Mouse (Mus musculus) lung, adult 2 months (tissue): ENCODE results near the gene Zzz3. TPM values are rescaled to one million over a fixed set of nuclear protein-coding genes. Genes with fewer than 3 reads are reported as not detected.

Experiments
- DNase-seq: peaks from one replicate; pipeline ENCODE4 v3.0.0; 2022
- H3K4me1 ChIP-seq: fragments of 200-500 bp; 2 replicates; pipeline ENCODE4 v1.6.1; 2011; ENCODE audit warnings: low read length; ENCODE audit not compliant: control insufficient read depth, insufficient read depth
- H3K4me3 ChIP-seq: fragments of 200-500 bp; replicated peaks from 2 replicates; pipeline ENCODE3; 2011; ENCODE audit warnings: low read depth, mild to moderate bottlenecking, control low read depth, low read length; ENCODE audit errors: extremely low read depth
- CTCF ChIP-seq: fragments of 200-500 bp; IDR thresholded peaks from 2 replicates; pipeline ENCODE4 v1.5.1; 2011; ENCODE audit warnings: mild to moderate bottlenecking, low read length, control low read depth; ENCODE audit not compliant: insufficient read depth
- POLR2A ChIP-seq: fragments of 200-500 bp; IDR thresholded peaks from 2 replicates; pipeline ENCODE4 v1.6.1; 2011; ENCODE audit warnings: low read depth, mild to moderate bottlenecking, control low read depth, low read length, borderline replicate concordance; ENCODE audit errors: extremely low read depth
- WGBS: fragments of 180-500 bp; shearing (Covaris S2); methylation state at CpG from one replicate; pipeline ENCODE4 v1.1.7; 2018; 5-methylcytosine and 5-hydroxymethylcytosine counted together
- polyA plus RNA-seq: library from polyadenylated mRNA; depleted of rRNA; stranded (reverse); fragments of >200 nt; gene quantifications from 2 replicates; pipeline ENCODE4 v1.2.3, GENCODE M21; 2012

Gene Zzz3
- polyA plus RNA-seq, 1 experiment = 19.7 TPM

DNA sequence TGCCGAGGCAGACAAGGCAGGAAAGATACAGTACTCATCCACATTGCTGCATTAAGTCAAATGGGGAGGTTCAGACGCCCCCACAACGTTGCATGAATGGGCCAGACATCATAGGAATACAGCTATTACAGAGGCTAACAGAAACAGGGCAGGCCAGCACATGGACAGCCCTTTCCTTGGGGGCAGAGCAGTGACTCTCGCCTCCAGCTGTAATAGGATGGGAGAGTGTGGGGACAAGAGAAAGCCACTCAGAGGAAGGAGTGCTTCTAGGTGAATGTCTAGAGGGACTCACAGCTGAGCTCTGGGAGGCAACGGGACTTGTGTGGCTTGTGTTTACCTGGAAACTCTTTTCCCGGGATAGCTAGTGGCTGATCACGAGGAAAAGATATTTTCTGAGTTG lies 88.5 kb downstream of the Zzz3 start:
- no peak overlapping the region for H3K4me3 ChIP-seq
- no peak for DNase-seq
- WGBS = 24% methylated on average over 7 of the region's 7 CpGs
- no peak for TF ChIP-seq CTCF
- no peak for TF ChIP-seq POLR2A
- H3K4me1 ChIP-seq = no peaks in the 10 kb centered on the region

DNA sequence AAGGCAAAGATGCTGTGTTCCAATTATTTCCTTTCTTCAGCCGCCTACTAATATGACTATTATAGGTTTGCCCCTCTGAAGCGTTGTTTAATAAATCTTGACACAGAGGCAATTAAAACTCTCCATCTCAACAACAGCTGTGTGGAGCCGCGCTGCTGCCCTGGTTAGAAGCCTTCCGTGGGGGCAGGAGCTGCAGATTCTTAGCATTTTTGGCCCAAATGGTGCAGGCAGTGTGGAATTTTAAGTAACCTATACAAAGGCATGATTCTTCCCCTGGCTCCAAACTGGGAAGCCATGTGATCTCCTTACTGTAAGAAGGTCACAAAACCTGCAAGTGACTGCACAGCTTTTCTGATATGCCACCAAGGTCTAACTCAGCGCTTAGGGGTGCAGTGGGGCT lies 88.9 kb downstream of the Zzz3 start:
- no peak for DNase-seq
- no peak overlapping the region for H3K4me3 ChIP-seq
- WGBS = 41% methylated on average over 6 of the region's 6 CpGs
- no peaks in the 10 kb centered on the region for H3K4me1 ChIP-seq
- TF ChIP-seq POLR2A (no peak), CTCF (no peak)

DNA sequence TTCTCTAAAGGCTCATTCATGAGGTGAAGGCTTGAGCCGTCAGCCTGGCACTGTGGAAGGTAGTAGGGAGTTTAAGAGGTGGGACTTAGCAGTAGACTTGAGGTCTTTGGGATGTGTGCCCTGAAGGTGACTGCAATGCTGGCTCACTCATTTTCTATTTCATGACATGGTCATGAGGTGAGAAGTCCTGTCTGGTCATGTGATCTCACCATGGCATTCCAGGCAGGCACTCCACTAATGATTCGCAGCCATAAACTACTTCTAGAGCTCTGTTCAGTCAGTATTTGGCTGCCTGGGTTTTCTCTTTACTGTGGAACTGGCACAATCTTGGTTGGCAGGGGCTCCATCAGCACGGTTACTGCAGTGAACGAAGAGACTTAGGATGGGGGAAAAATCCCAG lies 93.7 kb downstream of the Zzz3 start:
- 84% methylated on average over 4 of the region's 4 CpGs for WGBS
- no peak for DNase-seq
- no peaks in the 10 kb centered on the region for H3K4me1 ChIP-seq
- H3K4me3 ChIP-seq = no peak overlapping the region
- TF ChIP-seq CTCF = no peak
- no peak for TF ChIP-seq POLR2A

DNA sequence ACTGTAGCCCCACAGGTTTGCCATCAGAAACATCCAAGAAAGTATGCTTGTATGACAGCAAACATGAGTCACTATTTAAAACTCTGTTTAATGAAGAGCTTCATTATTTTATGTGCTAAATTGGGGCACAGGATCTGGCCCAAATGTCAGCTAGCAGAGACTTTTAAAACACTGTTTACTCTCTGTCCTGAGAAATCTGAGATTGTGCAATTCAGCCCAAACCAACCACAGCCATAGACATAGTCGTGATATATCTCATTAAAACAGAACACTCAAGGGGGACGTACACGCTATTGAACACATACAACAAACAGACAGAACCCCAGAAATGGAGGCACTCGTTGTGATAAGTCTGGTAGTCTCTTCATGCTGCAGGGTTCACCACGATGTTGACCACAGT lies 95.2 kb downstream of the Zzz3 start:
- Histone ChIP-seq H3K4me3 (no peak overlapping the region), H3K4me1 (no peaks in the 10 kb centered on the region)
- no peak for DNase-seq
- WGBS = 76% methylated on average over 5 of the region's 5 CpGs
- TF ChIP-seq POLR2A = no peak
- no peak for TF ChIP-seq CTCF

DNA sequence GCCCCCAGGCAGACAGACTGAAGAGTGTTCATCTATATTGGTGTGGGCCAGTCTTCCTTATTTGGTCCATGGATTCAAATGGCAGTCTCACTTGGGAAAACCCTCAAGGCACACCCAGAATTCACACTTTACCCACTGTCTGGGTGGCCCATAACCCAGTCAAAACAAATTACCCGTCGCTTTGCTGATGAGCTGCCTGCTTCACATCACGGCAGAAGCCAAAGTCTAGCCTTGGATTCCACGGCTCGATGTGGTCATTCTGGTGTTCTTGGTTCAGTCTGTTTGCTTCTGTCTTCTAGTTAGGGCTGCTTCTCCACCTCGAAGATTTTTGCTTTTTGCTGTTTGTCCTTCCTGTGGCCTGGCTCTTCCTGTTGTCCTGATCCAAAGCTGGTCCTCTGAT lies 97.0 kb downstream of the Zzz3 start:
- 60% methylated on average over 6 of the region's 6 CpGs for WGBS
- Histone ChIP-seq H3K4me3 (no peak overlapping the region), H3K4me1 (no peaks in the 10 kb centered on the region)
- DNase-seq = no peak
- TF ChIP-seq POLR2A = no peak
- TF ChIP-seq CTCF = no peak

DNA sequence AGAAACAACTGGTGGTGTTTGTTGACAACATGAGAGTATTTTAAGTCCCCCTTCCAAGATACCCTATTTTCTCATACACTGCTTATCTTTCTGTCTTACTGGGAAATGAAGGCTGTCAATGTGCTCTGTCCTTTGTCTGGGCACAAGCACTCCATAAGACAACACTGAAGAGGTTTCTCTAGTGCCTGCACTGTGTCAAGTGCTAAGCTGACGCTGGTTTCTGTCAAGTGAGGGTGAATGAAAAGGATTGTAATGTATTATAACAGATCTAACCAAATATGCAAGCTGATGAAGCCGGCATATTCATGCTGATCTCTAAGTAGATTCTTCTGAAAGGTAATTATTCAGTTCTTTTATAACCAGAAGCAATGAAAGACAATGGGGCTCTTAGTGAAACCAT lies 98.5 kb downstream of the Zzz3 start:
- no peaks in the 10 kb centered on the region for H3K4me1 ChIP-seq
- 46% methylated on average over 2 of the region's 2 CpGs for WGBS
- H3K4me3 ChIP-seq = no peak overlapping the region
- no peak for TF ChIP-seq CTCF
- TF ChIP-seq POLR2A = no peak
- DNase-seq = no peak

DNA sequence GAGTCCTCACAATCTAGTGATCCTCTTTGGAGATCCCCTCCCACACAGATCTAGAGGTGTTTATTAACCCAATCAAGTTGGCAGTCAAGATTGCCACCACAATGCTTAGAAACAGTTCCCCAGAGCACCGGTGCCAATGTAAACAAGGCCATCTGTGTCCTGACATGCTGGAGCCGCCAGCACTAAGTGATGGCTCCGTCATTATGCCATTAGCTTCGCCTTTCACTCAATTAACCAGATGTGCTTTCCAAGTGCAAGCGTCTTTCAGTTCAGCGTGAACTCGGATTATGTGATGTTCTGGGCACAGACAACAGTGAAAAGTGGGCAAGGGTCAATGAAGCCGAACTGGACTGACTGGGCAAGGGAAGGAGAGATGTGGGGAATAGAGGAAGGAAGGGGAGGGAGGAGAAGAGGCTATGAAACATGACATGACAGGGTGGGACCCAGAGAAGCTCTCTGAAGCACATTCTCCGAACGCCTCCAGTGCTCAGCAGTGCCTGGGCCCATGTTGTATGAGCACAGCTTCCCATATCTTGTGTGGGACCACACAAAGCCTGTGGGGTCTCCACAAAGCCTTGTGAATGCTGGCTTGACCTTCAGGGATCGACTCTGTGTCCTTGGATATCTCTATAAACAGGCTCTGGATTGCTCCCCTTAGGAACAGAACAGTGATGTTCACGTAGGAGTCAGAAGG lies 99.5 kb downstream of the Zzz3 start:
- DNase-seq = no peak
- Histone ChIP-seq H3K4me1 (no peaks in the 10 kb centered on the region), H3K4me3 (no peak overlapping the region)
- 53% methylated on average over 12 of the region's 12 CpGs for WGBS
- TF ChIP-seq CTCF = no peak
- no peak for TF ChIP-seq POLR2A

DNA sequence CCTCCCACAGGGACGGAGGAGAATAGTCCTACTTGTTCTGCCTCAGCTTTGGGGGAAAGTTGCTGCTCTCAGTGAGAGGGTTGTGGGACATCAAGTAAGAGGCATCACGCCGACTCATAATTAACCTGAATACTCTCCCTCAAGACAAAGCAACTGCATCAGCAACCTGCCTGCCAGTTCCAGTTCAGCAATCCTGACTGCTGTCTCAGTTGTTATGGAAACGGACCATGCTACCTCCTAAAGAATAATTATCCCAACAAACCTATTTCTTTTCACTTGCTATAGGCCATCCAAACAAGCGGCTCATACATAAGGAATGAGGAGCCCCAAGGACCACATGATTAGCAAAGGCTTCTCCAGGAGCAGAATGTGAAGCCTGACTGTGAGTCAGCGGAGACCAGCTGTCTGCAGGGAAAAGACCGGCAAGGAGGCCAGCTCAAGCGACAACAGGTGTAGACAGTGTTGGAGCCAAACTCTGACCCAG lies 100.2 kb downstream of the Zzz3 start:
- WGBS = 84% methylated on average over 8 of the region's 8 CpGs
- TF ChIP-seq POLR2A = no peak
- TF ChIP-seq CTCF = no peak
- H3K4me1 ChIP-seq = no peaks in the 10 kb centered on the region
- no peak for DNase-seq
- no peak overlapping the region for H3K4me3 ChIP-seq

DNA sequence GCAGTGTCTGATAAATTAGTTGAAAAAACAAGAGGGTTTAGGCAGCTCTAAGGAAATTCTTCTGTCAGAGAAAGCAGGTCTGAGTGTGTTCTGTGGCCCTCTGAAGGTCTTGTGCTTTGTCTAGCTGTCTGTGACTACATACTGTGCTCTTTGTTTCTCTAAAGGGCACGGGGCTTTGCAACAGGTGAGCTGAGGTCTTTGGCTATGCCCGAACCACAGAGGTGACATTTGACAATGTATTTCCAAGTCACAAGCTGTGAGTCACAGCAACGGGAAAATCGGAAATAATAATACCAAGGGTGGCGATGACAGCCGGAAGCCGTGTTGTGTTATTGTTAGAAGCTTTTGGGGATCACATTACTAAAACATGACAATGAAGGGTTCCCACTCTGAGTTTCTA lies 101.8 kb downstream of the Zzz3 start:
- WGBS = 58% methylated on average over 7 of the region's 7 CpGs
- no peaks in the 10 kb centered on the region for H3K4me1 ChIP-seq
- no peak overlapping the region for H3K4me3 ChIP-seq
- TF ChIP-seq POLR2A (no peak), CTCF (no peak)
- no peak for DNase-seq

DNA sequence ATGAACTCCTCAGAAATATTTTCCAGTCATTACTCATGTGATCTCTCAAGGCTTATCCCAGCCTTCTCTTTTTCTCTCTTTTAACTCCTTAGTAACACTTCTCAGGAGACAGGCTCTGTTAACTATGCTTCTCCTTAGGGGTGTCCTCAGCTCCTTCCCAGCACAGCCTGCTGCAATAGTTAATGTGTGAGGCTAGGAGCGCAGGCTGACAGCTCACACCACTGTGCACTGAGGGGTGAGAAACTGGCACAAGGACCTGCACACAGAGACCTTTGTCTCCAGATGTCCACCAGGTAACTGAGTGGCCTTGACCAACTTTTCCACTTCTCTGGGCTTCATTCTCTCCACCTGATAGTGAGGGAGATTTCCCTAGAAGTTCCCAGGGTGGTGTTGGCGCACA lies 102.6 kb downstream of the Zzz3 start:
- TF ChIP-seq POLR2A (no peak), CTCF (no peak)
- WGBS = 76% methylated on average over 2 of the region's 2 CpGs
- no peaks in the 10 kb centered on the region for H3K4me1 ChIP-seq
- no peak overlapping the region for H3K4me3 ChIP-seq
- DNase-seq = no peak
